Mouse (Mus musculus) bone marrow, adult 2 months (tissue): ENCODE results near the gene Slc27a1.

Experiments
- CTCF ChIP-seq: fragments of 200-500 bp; IDR thresholded peaks from 2 replicates; pipeline ENCODE4 v1.5.1; 2011; ENCODE audit warnings: low read length, control low read depth; ENCODE audit not compliant: control insufficient read depth, insufficient read depth
- POLR2A ChIP-seq: fragments of 200-500 bp; IDR thresholded peaks from 2 replicates; pipeline ENCODE4 v1.6.1; 2011; ENCODE audit warnings: low read depth, mild to moderate bottlenecking, control low read depth, low read length, borderline replicate concordance; ENCODE audit not compliant: control insufficient read depth

- TF ChIP-seq CTCF (no peak), POLR2A (no peak)
Measured at GRCm38 (mm10) chr8:71570291-71570954, 1.7 kb downstream of the Slc27a1 start.
